Mouse (Mus musculus): ENCODE data around the gene Ntng2. TPM values are rescaled to one million over a fixed set of nuclear protein-coding genes. Genes with fewer than 3 reads are reported as not detected.

Ntng2 gene
- polyA plus RNA-seq, 1 experiment from 2014 or later, result 0.60 TPM

GRCm38 (mm10) chr2:29247386-29247785, 5.4 kb downstream of the Ntng2 start:
- no peak overlapping the region for H3K4me3 ChIP-seq (ENCODE audit: low read depth, low read length)
- no peak for ATAC-seq (ENCODE audit: insufficient number of reproducible peaks, low FRiP score, low TSS enrichment, low read depth)
- WGBS, result 90% methylated on average over 2 of the region's 2 CpGs
- DNase-seq (ENCODE audit: low spot score), result no peak
- H3K9me3 ChIP-seq (ENCODE audit: control insufficient read depth, low read length), result no peaks in the 10 kb centered on the region
- peaks cover 37% of the 10 kb centered on the region for H3K27me3 ChIP-seq (ENCODE audit: control insufficient read depth, insufficient read depth, low read length)
- H3K4me1 ChIP-seq (ENCODE audit: control insufficient read depth, insufficient read depth, low read length), result peaks cover 32% of the 10 kb centered on the region
- H3K9ac ChIP-seq (ENCODE audit: low read length), result no peak overlapping the region
- H3K27ac ChIP-seq (replicated peaks; ENCODE audit: low read depth, low read length), result no peak overlapping the region
- no peaks in the 10 kb centered on the region for H3K36me3 ChIP-seq (ENCODE audit: control insufficient read depth, insufficient read depth, low read length)
- no peak overlapping the region for H3K4me2 ChIP-seq (ENCODE audit: low read depth, severe bottlenecking)

GRCm38 (mm10) chr2:29246891-29247290, 5.9 kb downstream of the Ntng2 start:
- Histone ChIP-seq H3K9ac (ENCODE audit: low read length) (no peak overlapping the region), H3K9me3 (ENCODE audit: control insufficient read depth, low read length) (no peaks in the 10 kb centered on the region), H3K4me2 (ENCODE audit: low read depth, severe bottlenecking) (no peak overlapping the region), H3K27me3 (ENCODE audit: control insufficient read depth, insufficient read depth, low read length) (peaks cover 32% of the 10 kb centered on the region), H3K36me3 (ENCODE audit: control insufficient read depth, insufficient read depth, low read length) (no peaks in the 10 kb centered on the region), H3K27ac (replicated peaks; ENCODE audit: low read depth, low read length) (no peak overlapping the region), H3K4me3 (ENCODE audit: low read depth, low read length) (no peak overlapping the region), H3K4me1 (ENCODE audit: control insufficient read depth, insufficient read depth, low read length) (peaks cover 28% of the 10 kb centered on the region)
- ATAC-seq (ENCODE audit: insufficient number of reproducible peaks, low FRiP score, low TSS enrichment, low read depth) (no peak), DNase-seq (ENCODE audit: low spot score) (no peak)
- WGBS, result 64% methylated on average over 7 of the region's 7 CpGs

- Histone ChIP-seq H3K4me2 (ENCODE audit: low read depth, severe bottlenecking) (no peak overlapping the region), H3K27me3 (ENCODE audit: control insufficient read depth, insufficient read depth, low read length) (peaks cover 26% of the 10 kb centered on the region), H3K9ac (ENCODE audit: low read length) (no peak overlapping the region), H3K4me1 (ENCODE audit: control insufficient read depth, insufficient read depth, low read length) (peaks cover 23% of the 10 kb centered on the region), H3K4me3 (ENCODE audit: low read depth, low read length) (no peak overlapping the region), H3K9me3 (ENCODE audit: control insufficient read depth, low read length) (no peaks in the 10 kb centered on the region), H3K36me3 (ENCODE audit: control insufficient read depth, insufficient read depth, low read length) (no peaks in the 10 kb centered on the region), H3K27ac (replicated peaks; ENCODE audit: low read depth, low read length) (no peak overlapping the region)
- DNase-seq (ENCODE audit: low spot score) (no peak), ATAC-seq (ENCODE audit: insufficient number of reproducible peaks, low FRiP score, low TSS enrichment, low read depth) (no peak)
- WGBS, result 85% methylated on average over 3 of the region's 3 CpGs
Observed at GRCm38 (mm10) chr2:29246275-29246674, 6.5 kb downstream of the Ntng2 start.

GRCm38 (mm10) chr2:29245341-29245779, 7.4 kb downstream of the Ntng2 start:
- H3K27me3 ChIP-seq (ENCODE audit: control insufficient read depth, insufficient read depth, low read length), result peaks cover 20% of the 10 kb centered on the region
- 31% methylated on average over 10 of the region's 10 CpGs for WGBS
- no peak overlapping the region for H3K4me2 ChIP-seq (ENCODE audit: low read depth, severe bottlenecking)
- no peak for ATAC-seq (ENCODE audit: insufficient number of reproducible peaks, low FRiP score, low TSS enrichment, low read depth)
- no peak overlapping the region for H3K27ac ChIP-seq (replicated peaks; ENCODE audit: low read depth, low read length)
- H3K9ac ChIP-seq (ENCODE audit: low read length), result no peak overlapping the region
- peaks cover 16% of the 10 kb centered on the region for H3K4me1 ChIP-seq (ENCODE audit: control insufficient read depth, insufficient read depth, low read length)
- DNase-seq (ENCODE audit: low spot score), result no peak
- H3K36me3 ChIP-seq (ENCODE audit: control insufficient read depth, insufficient read depth, low read length), result no peaks in the 10 kb centered on the region
- no peak overlapping the region for H3K4me3 ChIP-seq (ENCODE audit: low read depth, low read length)
- no peaks in the 10 kb centered on the region for H3K9me3 ChIP-seq (ENCODE audit: control insufficient read depth, low read length)

- Histone ChIP-seq H3K27ac (replicated peaks; ENCODE audit: low read depth, low read length) (no peak overlapping the region), H3K9me3 (ENCODE audit: control insufficient read depth, low read length) (no peaks in the 10 kb centered on the region), H3K27me3 (ENCODE audit: control insufficient read depth, insufficient read depth, low read length) (no peaks in the 10 kb centered on the region), H3K4me2 (ENCODE audit: low read depth, severe bottlenecking) (no peak overlapping the region), H3K4me3 (ENCODE audit: low read depth, low read length) (no peak overlapping the region), H3K9ac (ENCODE audit: low read length) (no peak overlapping the region), H3K36me3 (ENCODE audit: control insufficient read depth, insufficient read depth, low read length) (no peaks in the 10 kb centered on the region), H3K4me1 (ENCODE audit: control insufficient read depth, insufficient read depth, low read length) (no peaks in the 10 kb centered on the region)
- DNase-seq (ENCODE audit: low spot score) (no peak), ATAC-seq (ENCODE audit: insufficient number of reproducible peaks, low FRiP score, low TSS enrichment, low read depth) (no peak)
- 85% methylated on average over 17 of the region's 17 CpGs for WGBS
Observed at GRCm38 (mm10) chr2:29239329-29239728, 13.5 kb downstream of the Ntng2 start.

GRCm38 (mm10) chr2:29237623-29238022, 15.2 kb downstream of the Ntng2 start:
- H3K9ac ChIP-seq (ENCODE audit: low read length), result no peak overlapping the region
- DNase-seq (ENCODE audit: low spot score) (peak; percentile 62), ATAC-seq (ENCODE audit: insufficient number of reproducible peaks, low FRiP score, low TSS enrichment, low read depth) (no peak)
- 24% methylated on average over 4 of the region's 4 CpGs for WGBS
- H3K4me2 ChIP-seq (ENCODE audit: low read depth, severe bottlenecking), result no peak overlapping the region
- no peak overlapping the region for H3K27ac ChIP-seq (replicated peaks; ENCODE audit: low read depth, low read length)
- no peaks in the 10 kb centered on the region for H3K9me3 ChIP-seq (ENCODE audit: control insufficient read depth, low read length)
- H3K36me3 ChIP-seq (ENCODE audit: control insufficient read depth, insufficient read depth, low read length), result no peaks in the 10 kb centered on the region
- H3K27me3 ChIP-seq (ENCODE audit: control insufficient read depth, insufficient read depth, low read length), result no peaks in the 10 kb centered on the region
- no peak overlapping the region for H3K4me3 ChIP-seq (ENCODE audit: low read depth, low read length)
- H3K4me1 ChIP-seq (ENCODE audit: control insufficient read depth, insufficient read depth, low read length), result no peaks in the 10 kb centered on the region

- 82% methylated on average over 7 of the region's 7 CpGs for WGBS
- Histone ChIP-seq H3K4me1 (ENCODE audit: control insufficient read depth, insufficient read depth, low read length) (no peaks in the 10 kb centered on the region), H3K9me3 (ENCODE audit: control insufficient read depth, low read length) (no peaks in the 10 kb centered on the region), H3K36me3 (ENCODE audit: control insufficient read depth, insufficient read depth, low read length) (no peaks in the 10 kb centered on the region), H3K27ac (replicated peaks; ENCODE audit: low read depth, low read length) (no peak overlapping the region), H3K4me3 (ENCODE audit: low read depth, low read length) (no peak overlapping the region), H3K9ac (ENCODE audit: low read length) (no peak overlapping the region), H3K4me2 (ENCODE audit: low read depth, severe bottlenecking) (no peak overlapping the region), H3K27me3 (ENCODE audit: control insufficient read depth, insufficient read depth, low read length) (no peaks in the 10 kb centered on the region)
- ATAC-seq (ENCODE audit: insufficient number of reproducible peaks, low FRiP score, low TSS enrichment, low read depth) (no peak), DNase-seq (ENCODE audit: low spot score) (no peak)
Observed at GRCm38 (mm10) chr2:29235811-29236210, 17.0 kb downstream of the Ntng2 start.

GRCm38 (mm10) chr2:29235026-29235425, 17.8 kb downstream of the Ntng2 start:
- DNase-seq (ENCODE audit: low spot score), result no peak
- Histone ChIP-seq H3K27me3 (ENCODE audit: control insufficient read depth, insufficient read depth, low read length) (no peaks in the 10 kb centered on the region), H3K4me2 (ENCODE audit: low read depth, severe bottlenecking) (no peak overlapping the region), H3K27ac (replicated peaks; ENCODE audit: low read depth, low read length) (no peak overlapping the region), H3K9me3 (ENCODE audit: control insufficient read depth, low read length) (no peaks in the 10 kb centered on the region), H3K4me3 (ENCODE audit: low read depth, low read length) (no peak overlapping the region), H3K9ac (ENCODE audit: low read length) (no peak overlapping the region), H3K36me3 (ENCODE audit: control insufficient read depth, insufficient read depth, low read length) (no peaks in the 10 kb centered on the region), H3K4me1 (ENCODE audit: control insufficient read depth, insufficient read depth, low read length) (no peaks in the 10 kb centered on the region)
- no peak for ATAC-seq (ENCODE audit: insufficient number of reproducible peaks, low FRiP score, low TSS enrichment, low read depth)
- 80% methylated on average over 3 of the region's 3 CpGs for WGBS

GRCm38 (mm10) chr2:29234002-29234401, 18.8 kb downstream of the Ntng2 start:
- Histone ChIP-seq H3K36me3 (ENCODE audit: control insufficient read depth, insufficient read depth, low read length) (no peaks in the 10 kb centered on the region), H3K27ac (replicated peaks; ENCODE audit: low read depth, low read length) (no peak overlapping the region)
- WGBS, result 74% methylated on average over 4 of the region's 4 CpGs

More at GRCm38 (mm10) chr2:29234002-29234401, 18.8 kb downstream of the Ntng2 start:
- no peak for DNase-seq (ENCODE audit: low spot score)
- Histone ChIP-seq H3K9ac (ENCODE audit: low read length) (no peak overlapping the region), H3K4me2 (ENCODE audit: low read depth, severe bottlenecking) (no peak overlapping the region), H3K9me3 (ENCODE audit: control insufficient read depth, low read length) (no peaks in the 10 kb centered on the region), H3K4me1 (ENCODE audit: control insufficient read depth, insufficient read depth, low read length) (no peaks in the 10 kb centered on the region), H3K27me3 (ENCODE audit: control insufficient read depth, insufficient read depth, low read length) (no peaks in the 10 kb centered on the region), H3K4me3 (ENCODE audit: low read depth, low read length) (no peak overlapping the region)
- ATAC-seq (ENCODE audit: insufficient number of reproducible peaks, low FRiP score, low TSS enrichment, low read depth), result no peak
